Mouse (Mus musculus) neural tube, embryonic 13.5 days (tissue): Measurements from ENCODE around the gene Fgfbp3. TPM values are rescaled to one million over a fixed set of nuclear protein-coding genes. Genes with fewer than 3 reads are reported as not detected.
A peak's percentile ranks its signal among the peaks of the same experiment; 100 is the strongest.

Source experiments
- ATAC-seq: fragments of 200-750 bp; cut with Nextera tagmentation; 2 replicates; pipeline ENCODE4 v1.8.0; 2017; ENCODE audit warnings: low read depth, mild to moderate bottlenecking, moderate TSS enrichment, moderate library complexity
- H3K27ac ChIP-seq: fragments of 300-500 bp; sonication (generic); replicated peaks from 2 replicates; pipeline ENCODE4 v1.5.1; 2015; ENCODE audit warnings: moderate library complexity, mild to moderate bottlenecking, inconsistent platforms
- H3K27me3 ChIP-seq: fragments of 300-500 bp; sonication (generic); 2 replicates; pipeline ENCODE4 v1.6.1; 2015; ENCODE audit warnings: mild to moderate bottlenecking, inconsistent platforms
- H3K36me3 ChIP-seq: fragments of 300-500 bp; sonication (generic); 2 replicates; pipeline ENCODE4 v1.6.1; 2015; ENCODE audit warnings: mild to moderate bottlenecking, inconsistent platforms
- H3K4me1 ChIP-seq: fragments of 300-500 bp; sonication (generic); replicated peaks from 2 replicates; pipeline ENCODE4 v1.6.1; 2015; ENCODE audit warnings: inconsistent platforms
- H3K4me2 ChIP-seq: fragments of 300-500 bp; sonication (generic); 2 replicates; pipeline ENCODE4 v1.6.1; 2015; ENCODE audit warnings: inconsistent platforms, mild to moderate bottlenecking, moderate library complexity
- H3K4me3 ChIP-seq: fragments of 300-500 bp; sonication (generic); 2 replicates; pipeline ENCODE4 v1.5.1; 2015; ENCODE audit warnings: mild to moderate bottlenecking, inconsistent platforms
- H3K9ac ChIP-seq: fragments of 300-500 bp; sonication (generic); 2 replicates; pipeline ENCODE4 v1.6.1; 2015; ENCODE audit warnings: moderate library complexity, mild to moderate bottlenecking, inconsistent platforms
- H3K9me3 ChIP-seq: fragments of 300-500 bp; sonication (generic); 2 replicates; pipeline ENCODE4 v1.6.1; 2016; ENCODE audit warnings: inconsistent platforms
- WGBS: fragments of 180-500 bp; shearing (Covaris S2); methylation state at CpG from one replicate; pipeline ENCODE4 v1.1.7; 2015; 5-methylcytosine and 5-hydroxymethylcytosine counted together
- polyA plus RNA-seq: library from polyadenylated mRNA; unstranded; fragments of >200 nt; fragmentation: Nextera tagmentation; extraction: Ambion mirVana; gene quantifications from 2 replicates; pipeline ENCODE4 v1.2.1, GENCODE M21; 2015

Gene Fgfbp3
- polyA plus RNA-seq, 1 experiment from 2014 or later, result 124 TPM

- H3K36me3 ChIP-seq, result no peaks in the 10 kb centered on the region
- no peaks in the 10 kb centered on the region for H3K9me3 ChIP-seq
- peak overlapping the region; percentile 77 for H3K4me3 ChIP-seq
- peaks cover 29% of the 10 kb centered on the region for H3K4me1 ChIP-seq
- peak overlapping the region; percentile 92 for H3K27ac ChIP-seq
- 0 out of 2 replicates have a peak, but pooled peaks cover 6% of the 10 kb centered on the region for H3K27me3 ChIP-seq
- no peak for ATAC-seq
- H3K4me2 ChIP-seq, result peak overlapping the region; percentile 77
- WGBS, result 2% methylated on average over 26 of the region's 26 CpGs
- H3K9ac ChIP-seq, result peak overlapping the region; percentile 82
These were observed 7.3 kb upstream of the Fgfbp3 start for GRCm38 (mm10) chr19:36926553-36927236.

GRCm38 (mm10) chr19:36925671-36926552 lies 6.5 kb upstream of the Fgfbp3 start, which contains the start of gene Btaf1:
Btaf1 (plus strand) TSS chr19:36926079.
- H3K9ac ChIP-seq, result peak within 1 kb of the TSS; percentile 82
- peaks cover 29% of the 10 kb centered on the region for H3K4me1 ChIP-seq
- under 1% methylated on average over 87 of the region's 98 CpGs for WGBS
- peak within 1 kb of the TSS; percentile 77 for H3K4me3 ChIP-seq
- peak within 1 kb of the TSS; percentile 77 for H3K4me2 ChIP-seq
- H3K36me3 ChIP-seq, result no peaks in the 10 kb centered on the region
- 0 out of 2 replicates have a peak, but pooled peaks cover 6% of the 10 kb centered on the region for H3K27me3 ChIP-seq
- H3K9me3 ChIP-seq, result no peaks in the 10 kb centered on the region
- ATAC-seq, result peak; percentile 97
- H3K27ac ChIP-seq, result peak within 1 kb of the TSS; percentile 92

- no peak overlapping the region for H3K27ac ChIP-seq
- ATAC-seq, result no peak
- H3K9me3 ChIP-seq, result no peaks in the 10 kb centered on the region
- H3K36me3 ChIP-seq, result no peaks in the 10 kb centered on the region
- no peak overlapping the region for H3K4me3 ChIP-seq
- H3K4me1 ChIP-seq, result peaks cover 30% of the 10 kb centered on the region
- 0 out of 2 replicates have a peak, but pooled peaks cover 6% of the 10 kb centered on the region for H3K27me3 ChIP-seq
- WGBS, result 70% methylated on average over 3 of the region's 3 CpGs
- no peak overlapping the region for H3K4me2 ChIP-seq
- no peak overlapping the region for H3K9ac ChIP-seq
These were observed 3.5 kb upstream of the Fgfbp3 start for GRCm38 (mm10) chr19:36922936-36923335.

GRCm38 (mm10) chr19:36922015-36922414 lies 2.6 kb upstream of the Fgfbp3 start:
- WGBS, result 33% methylated on average over 2 of the region's 2 CpGs
- no peak for ATAC-seq
- Histone ChIP-seq H3K4me2 (no peak overlapping the region), H3K9ac (no peak overlapping the region), H3K36me3 (no peaks in the 10 kb centered on the region), H3K9me3 (no peaks in the 10 kb centered on the region), H3K4me1 (peaks cover 28% of the 10 kb centered on the region), H3K27ac (no peak overlapping the region), H3K27me3 (peaks cover 6% of the 10 kb centered on the region; the same call in 1 of the 2 replicates), H3K4me3 (no peak overlapping the region)

- peak; percentile 86 for ATAC-seq
- H3K36me3 ChIP-seq, result no peaks in the 10 kb centered on the region
These were observed 744 bp downstream of the Fgfbp3 start for GRCm38 (mm10) chr19:36918441-36919301.

GRCm38 (mm10) chr19:36916876-36917389 lies 2.5 kb downstream of the Fgfbp3 start:
- Histone ChIP-seq H3K9me3 (no peaks in the 10 kb centered on the region), H3K27ac (peak overlapping the region; percentile 38; the same call in 1 of the 2 replicates), H3K36me3 (no peaks in the 10 kb centered on the region), H3K27me3 (peaks cover 5% of the 10 kb centered on the region; the same call in 1 of the 2 replicates), H3K4me1 (peaks cover 18% of the 10 kb centered on the region), H3K4me3 (peak overlapping the region; percentile 18), H3K9ac (peak overlapping the region; percentile 53), H3K4me2 (peak overlapping the region; percentile 37)
- ATAC-seq, result no peak
- 90% methylated on average over 1 of the region's 1 CpGs for WGBS

More at GRCm38 (mm10) chr19:36918441-36919301, 744 bp downstream of the Fgfbp3 start:
- peaks cover 6% of the 10 kb centered on the region; the same call in 1 of the 2 replicates for H3K27me3 ChIP-seq
- peak overlapping the region; percentile 95 for H3K27ac ChIP-seq
- H3K4me1 ChIP-seq, result peaks cover 18% of the 10 kb centered on the region
- peak overlapping the region; percentile 93 for H3K9ac ChIP-seq
- peak overlapping the region; percentile 77 for H3K4me2 ChIP-seq
- peak overlapping the region; percentile 95 for H3K4me3 ChIP-seq
- H3K9me3 ChIP-seq, result no peaks in the 10 kb centered on the region
- WGBS, result under 1% methylated on average over 82 of the region's 85 CpGs

- H3K4me3 ChIP-seq, result no peak overlapping the region
- 68% methylated on average over 4 of the region's 4 CpGs for WGBS
- no peak for ATAC-seq
- peak overlapping the region; percentile 23 for H3K27ac ChIP-seq
- no peaks in the 10 kb centered on the region for H3K9me3 ChIP-seq
- H3K36me3 ChIP-seq, result no peaks in the 10 kb centered on the region
- H3K9ac ChIP-seq, result no peak overlapping the region
- peaks cover 18% of the 10 kb centered on the region for H3K4me1 ChIP-seq
- H3K4me2 ChIP-seq, result 0 out of 2 replicates have a peak overlapping the region, but pooled peaks have one; percentile 37
- peaks cover 5% of the 10 kb centered on the region; the same call in 1 of the 2 replicates for H3K27me3 ChIP-seq
These were observed 3.2 kb downstream of the Fgfbp3 start for GRCm38 (mm10) chr19:36916206-36916605.

- Histone ChIP-seq H3K36me3 (no peaks in the 10 kb centered on the region), H3K27me3 (peaks cover 5% of the 10 kb centered on the region; the same call in 1 of the 2 replicates), H3K4me3 (no peak overlapping the region), H3K9ac (no peak overlapping the region), H3K4me2 (no peak overlapping the region), H3K27ac (no peak overlapping the region), H3K9me3 (no peaks in the 10 kb centered on the region), H3K4me1 (peaks cover 21% of the 10 kb centered on the region)
- ATAC-seq, result no peak
- 39% methylated on average over 7 of the region's 7 CpGs for WGBS
These were observed 6.4 kb downstream of the Fgfbp3 start for GRCm38 (mm10) chr19:36913064-36913463.

GRCm38 (mm10) chr19:36910424-36911045 lies 8.9 kb downstream of the Fgfbp3 start:
- Histone ChIP-seq H3K4me1 (peaks cover 10% of the 10 kb centered on the region; the same call in 1 of the 2 replicates), H3K27ac (no peak overlapping the region), H3K4me2 (0 out of 2 replicates have a peak overlapping the region, but pooled peaks have one; percentile 4), H3K36me3 (no peaks in the 10 kb centered on the region), H3K9me3 (no peaks in the 10 kb centered on the region), H3K27me3 (0 out of 2 replicates have a peak, but pooled peaks cover 5% of the 10 kb centered on the region), H3K4me3 (no peak overlapping the region), H3K9ac (no peak overlapping the region)
- WGBS, result 7% methylated on average over 12 of the region's 12 CpGs
- ATAC-seq, result peak; percentile 77

- Histone ChIP-seq H3K4me1 (peaks cover 10% of the 10 kb centered on the region; the same call in 1 of the 2 replicates), H3K9ac (no peak overlapping the region), H3K4me2 (no peak overlapping the region), H3K36me3 (no peaks in the 10 kb centered on the region), H3K9me3 (no peaks in the 10 kb centered on the region), H3K27me3 (0 out of 2 replicates have a peak, but pooled peaks cover 5% of the 10 kb centered on the region), H3K27ac (peak overlapping the region; percentile 28), H3K4me3 (no peak overlapping the region)
- WGBS, result 25% methylated on average over 9 of the region's 9 CpGs
- ATAC-seq, result peak; percentile 45; the same call in 1 of the 2 replicates
These were observed 9.6 kb downstream of the Fgfbp3 start for GRCm38 (mm10) chr19:36909676-36910292.
